Mouse (Mus musculus) small intestine, adult 2 months (tissue): ENCODE measurements around the gene Osbpl3. TPM values are rescaled to one million over a fixed set of nuclear protein-coding genes. Genes with fewer than 3 reads are reported as not detected.

Source experiments
- H3K27ac ChIP-seq: fragments of 200-500 bp; 2 replicates; pipeline ENCODE4 v1.5.1; 2012; ENCODE audit warnings: low read depth, low read length, control low read depth, inconsistent platforms; ENCODE audit not compliant: insufficient read depth
- H3K27me3 ChIP-seq: fragments of 200-500 bp; 2 replicates; pipeline ENCODE4 v1.6.1; 2012; ENCODE audit warnings: mild to moderate bottlenecking, moderate library complexity, low read length, inconsistent platforms; ENCODE audit not compliant: control insufficient read depth, insufficient read depth
- H3K36me3 ChIP-seq: fragments of 200-500 bp; 2 replicates; pipeline ENCODE4 v1.6.1; 2012; ENCODE audit warnings: mild to moderate bottlenecking, low read length, control low read depth, inconsistent platforms; ENCODE audit not compliant: control insufficient read depth, insufficient read depth
- H3K4me1 ChIP-seq: fragments of 200-500 bp; 2 replicates; pipeline ENCODE4 v1.6.1; 2012; ENCODE audit warnings: low read length, inconsistent platforms, mixed read lengths; ENCODE audit not compliant: control insufficient read depth, insufficient read depth, insufficient read length
- H3K4me3 ChIP-seq: fragments of 200-500 bp; 2 replicates; pipeline ENCODE4 v1.5.1; 2012; ENCODE audit warnings: low read depth, mild to moderate bottlenecking, control low read depth, inconsistent platforms, low read length, moderate library complexity
- CTCF ChIP-seq: fragments of 200-500 bp; IDR thresholded peaks from 2 replicates; pipeline ENCODE4 v1.5.1; 2012; ENCODE audit warnings: low read depth, mild to moderate bottlenecking, control low read depth, inconsistent platforms, low read length, moderate library complexity, mixed read lengths; ENCODE audit not compliant: insufficient replicate concordance, insufficient read length; ENCODE audit errors: extremely low read depth
- POLR2A ChIP-seq: fragments of 200-500 bp; IDR thresholded peaks from 2 replicates; pipeline ENCODE4 v1.6.1; 2012; ENCODE audit warnings: low read depth, mild to moderate bottlenecking, control low read depth, inconsistent platforms, low read length, moderate library complexity
- WGBS: fragments of 180-500 bp; shearing (Covaris S2); methylation state at CpG from one replicate; pipeline ENCODE4 v1.1.7; 2018; 5-methylcytosine and 5-hydroxymethylcytosine counted together
- polyA plus RNA-seq: library from polyadenylated mRNA; depleted of rRNA; stranded (reverse); fragments of >200 nt; gene quantifications from 2 replicates; pipeline ENCODE4 v1.2.3, GENCODE M21; 2012

The Osbpl3 gene
- polyA plus RNA-seq, 1 experiment = 13.9 TPM

DNA sequence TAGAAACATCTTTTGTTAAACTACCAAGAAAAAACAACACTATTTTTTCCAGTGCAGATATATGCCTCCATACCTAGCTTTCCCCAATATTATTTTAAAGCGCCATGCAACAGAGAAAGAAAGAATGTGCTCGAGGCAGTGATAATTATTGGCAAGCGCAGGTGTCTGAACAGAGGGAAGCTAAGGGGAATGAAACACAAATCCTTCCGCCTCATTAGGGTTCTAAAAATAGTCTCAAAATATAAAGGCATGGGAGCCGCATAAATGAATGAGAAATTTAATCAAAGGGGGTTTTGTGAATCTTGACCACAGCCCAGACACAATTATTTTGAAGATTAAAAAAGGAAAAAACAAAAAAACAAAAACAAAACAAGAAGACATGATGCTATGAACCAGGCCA is 23.5 kb downstream of the Osbpl3 start:
- Histone ChIP-seq H3K4me1 (peaks cover 3% of the 10 kb centered on the region; the same call in 1 of the 2 replicates), H3K27ac (no peak overlapping the region), H3K27me3 (no peaks in the 10 kb centered on the region), H3K4me3 (no peak overlapping the region), H3K36me3 (peaks cover 2% of the 10 kb centered on the region; the same call in 1 of the 2 replicates)
- WGBS = 91% methylated on average over 5 of the region's 5 CpGs
- TF ChIP-seq CTCF (no peak), POLR2A (no peak)

GRCm38 (mm10) chr6:50429299-50429698 is 26.7 kb downstream of the Osbpl3 start:
- Histone ChIP-seq H3K36me3 (peaks cover 11% of the 10 kb centered on the region; the same call in 1 of the 2 replicates), H3K27ac (no peak overlapping the region), H3K4me3 (no peak overlapping the region), H3K27me3 (no peaks in the 10 kb centered on the region), H3K4me1 (peaks cover 3% of the 10 kb centered on the region; the same call in 1 of the 2 replicates)
- WGBS = 93% methylated on average over 7 of the region's 7 CpGs
- TF ChIP-seq POLR2A (no peak), CTCF (no peak)

- Histone ChIP-seq H3K27ac (no peak overlapping the region), H3K36me3 (peaks cover 11% of the 10 kb centered on the region; the same call in 1 of the 2 replicates), H3K4me1 (no peaks in the 10 kb centered on the region), H3K4me3 (no peak overlapping the region), H3K27me3 (no peaks in the 10 kb centered on the region)
- 92% methylated on average over 11 of the region's 11 CpGs for WGBS
- TF ChIP-seq CTCF = no peak
- TF ChIP-seq POLR2A = no peak
These were observed 28.8 kb downstream of the Osbpl3 start for GRCm38 (mm10) chr6:50427051-50427732.

- Histone ChIP-seq H3K27me3 (no peaks in the 10 kb centered on the region), H3K4me3 (no peak overlapping the region), H3K4me1 (no peaks in the 10 kb centered on the region), H3K36me3 (peaks cover 11% of the 10 kb centered on the region; the same call in 1 of the 2 replicates), H3K27ac (no peak overlapping the region)
- no peak for TF ChIP-seq CTCF
- no peak for TF ChIP-seq POLR2A
- 94% methylated on average over 4 of the region's 4 CpGs for WGBS
These were observed 29.4 kb downstream of the Osbpl3 start for GRCm38 (mm10) chr6:50426571-50426970.

- Histone ChIP-seq H3K27ac (no peak overlapping the region), H3K27me3 (no peaks in the 10 kb centered on the region), H3K36me3 (peaks cover 11% of the 10 kb centered on the region; the same call in 1 of the 2 replicates), H3K4me1 (peaks cover 3% of the 10 kb centered on the region; the same call in 1 of the 2 replicates), H3K4me3 (no peak overlapping the region)
- TF ChIP-seq CTCF (no peak), POLR2A (no peak)
- 79% methylated on average over 4 of the region's 4 CpGs for WGBS
These were observed 31.7 kb downstream of the Osbpl3 start for GRCm38 (mm10) chr6:50424271-50424670.

DNA sequence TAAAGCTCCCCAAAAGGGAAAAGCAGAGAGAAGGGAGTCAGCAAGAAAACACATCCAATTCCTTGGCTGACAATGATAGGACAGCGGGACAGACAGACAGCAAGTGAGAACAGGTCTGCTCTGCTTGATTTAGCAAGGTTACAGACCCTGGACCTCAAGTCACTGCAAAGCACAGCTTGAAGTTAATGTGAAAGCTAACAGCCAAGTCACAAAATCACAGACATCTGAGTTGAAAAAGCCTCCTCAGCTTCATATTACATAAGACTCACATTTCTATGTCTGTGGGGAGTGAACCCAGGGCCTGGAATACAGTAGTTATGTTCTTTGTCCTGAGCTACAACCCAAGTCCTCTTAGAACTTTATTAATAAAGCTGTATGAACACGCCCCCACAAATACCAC is 35.6 kb downstream of the Osbpl3 start:
- Histone ChIP-seq H3K4me1 (peaks cover 8% of the 10 kb centered on the region), H3K36me3 (peaks cover 4% of the 10 kb centered on the region; the same call in 1 of the 2 replicates), H3K4me3 (no peak overlapping the region), H3K27me3 (no peaks in the 10 kb centered on the region), H3K27ac (no peak overlapping the region)
- TF ChIP-seq POLR2A (no peak), CTCF (no peak)
- WGBS = 72% methylated on average over 2 of the region's 2 CpGs

DNA sequence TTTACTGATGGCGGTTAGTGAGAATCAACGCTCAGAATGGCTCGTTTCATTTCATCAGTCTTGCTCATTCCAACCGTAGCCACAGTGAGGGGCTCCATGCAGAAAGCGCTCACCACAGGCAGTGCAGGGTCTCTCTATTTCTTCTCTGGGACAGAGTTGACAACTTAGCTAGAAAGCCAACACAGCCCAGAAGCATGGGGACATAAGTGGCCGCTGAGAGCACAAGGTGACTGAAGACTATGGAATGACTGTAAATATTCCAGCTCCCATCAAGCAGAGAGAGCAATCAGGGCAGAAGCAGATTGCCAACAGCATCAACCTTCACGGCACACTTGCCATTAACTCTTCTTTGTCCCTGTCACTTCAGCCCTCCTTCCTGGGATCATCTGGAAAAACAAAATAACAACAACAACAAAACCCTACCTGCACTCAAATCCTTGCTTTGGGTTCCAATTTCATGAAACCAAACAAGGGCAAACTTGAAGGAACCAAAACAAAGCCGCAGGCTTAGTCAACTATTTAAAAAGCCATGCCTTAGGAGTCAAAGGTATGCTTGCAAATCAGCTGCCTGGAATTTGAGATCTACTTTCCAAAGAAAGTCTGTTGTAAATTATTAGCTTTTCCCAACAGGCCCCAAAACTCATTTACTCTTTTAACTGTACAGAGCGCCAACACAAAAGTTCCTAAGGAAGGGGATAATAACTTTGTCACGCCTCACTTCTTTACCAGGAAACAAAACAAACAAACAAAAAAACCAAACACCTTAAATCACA is 36.3 kb downstream of the Osbpl3 start:
- Histone ChIP-seq H3K27ac (no peak overlapping the region), H3K36me3 (peaks cover 2% of the 10 kb centered on the region; the same call in 1 of the 2 replicates), H3K27me3 (no peaks in the 10 kb centered on the region), H3K4me1 (peaks cover 8% of the 10 kb centered on the region), H3K4me3 (no peak overlapping the region)
- 76% methylated on average over 10 of the region's 10 CpGs for WGBS
- TF ChIP-seq CTCF (no peak), POLR2A (no peak)
